Mouse (Mus musculus): ENCODE results near the gene Mgam.
"Not testable (repeated sequence)": the region's sequence is repeated elsewhere in the genome, so short reads cannot be mapped to it uniquely, and the experiment has no call there.

Gene Mgam

GRCm38 (mm10) chr6:40739545-40739944, 110.9 kb downstream of the Mgam start:
- no peak for DNase-seq

- not testable (repeated sequence) for DNase-seq
Measured at GRCm38 (mm10) chr6:40749030-40749429, 120.4 kb downstream of the Mgam start.

GRCm38 (mm10) chr6:40755948-40756347, 127.3 kb downstream of the Mgam start:
- no peak for DNase-seq

- not testable (repeated sequence) for DNase-seq
Measured at GRCm38 (mm10) chr6:40757346-40757745, 128.7 kb downstream of the Mgam start.

GRCm38 (mm10) chr6:40774656-40775055, 146.0 kb downstream of the Mgam start:
- DNase-seq, result no peak

- DNase-seq, result no peak
Measured at GRCm38 (mm10) chr6:40778458-40778857, 149.8 kb downstream of the Mgam start.

GRCm38 (mm10) chr6:40783637-40784036, 155.0 kb downstream of the Mgam start:
- DNase-seq, result no peak

GRCm38 (mm10) chr6:40784378-40784777, 155.7 kb downstream of the Mgam start:
- no peak for DNase-seq

- no peak for DNase-seq
Measured at GRCm38 (mm10) chr6:40795077-40795812, 166.6 kb downstream of the Mgam start.

GRCm38 (mm10) chr6:40818237-40818902, 189.7 kb downstream of the Mgam start:
- no peak for DNase-seq
